Comparison of ENCODE assay signal across 8 mouse cellular contexts in the genomic region with DNA sequence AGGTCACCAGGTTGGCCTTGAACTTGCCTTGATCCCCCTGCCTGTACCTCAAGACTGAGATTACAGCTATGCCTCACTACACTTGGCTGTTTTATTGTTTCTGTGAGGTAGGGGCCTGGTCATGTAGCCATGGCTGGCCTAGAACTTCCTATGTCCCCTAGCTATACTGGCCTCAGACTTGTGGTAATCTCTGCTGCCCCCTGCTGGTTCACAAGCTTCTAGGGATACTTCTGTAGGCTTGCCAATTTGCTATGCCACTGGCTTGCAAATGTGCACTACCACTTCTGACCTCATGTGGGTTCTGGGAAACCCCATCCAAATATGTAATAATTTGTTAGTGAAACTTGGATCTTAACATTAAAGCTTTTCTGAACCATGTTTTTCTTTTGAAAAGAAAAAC.
DNase-seq lines count a peak whose midpoint lies in the region; ATAC-seq lines count a peak whose summit lies in the region.

No protein-coding gene starts in this region.

- intact Hi-C loops in left cerebral cortex, postnatal 14 days (cut with DNase I) = no loop called here

- no peak; the same call in 1 of the 2 replicates for ATAC-seq in forebrain, embryonic 15.5 days (replicated peaks)
- 0 out of 2 replicates have a peak, but pooled peaks have one; percentile 47 for ATAC-seq in monocyte, adult 5-6 weeks (replicated peaks; ENCODE audit: insufficient number of reproducible peaks, low FRiP score, low TSS enrichment, poor library complexity, severe bottlenecking)

- DNase-seq in forebrain, embryonic 10.5 days (ENCODE audit: extremely low spot score, low spot score) = peak; percentile 65
- DNase-seq in cerebellum, adult 11 months = peak; percentile 1
- peak; percentile 40 to 73 for DNase-seq in frontal cortex, postnatal 36 days (ENCODE audit: low spot score in 2 of 2)
- DNase-seq in induced T-regulatory cell, adult 2 months (ENCODE audit: low read depth) = peak; percentile 79
- peak; percentile 71 to 77 for DNase-seq in left cerebral cortex, postnatal 14 days (ENCODE audit: low spot score in 2 of 2)
- DNase-seq in spleen, postnatal 4 days (ENCODE audit: low spot score in 2 of 2) = peak; percentile 51 to 83

- H3K9ac ChIP-seq in forebrain, embryonic 15.5 days (replicated peaks) = no peak overlapping the region

- H3K4me2 ChIP-seq in forebrain, embryonic 15.5 days (replicated peaks) = no peak overlapping the region

- H3K27ac ChIP-seq in forebrain, embryonic 10.5 days = no peak overlapping the region
- H3K27ac ChIP-seq in forebrain, embryonic 15.5 days (replicated peaks) = no peak overlapping the region

- no peaks in the 10 kb centered on the region for H3K36me3 ChIP-seq in forebrain, embryonic 10.5 days (replicated peaks)
- H3K36me3 ChIP-seq in forebrain, embryonic 15.5 days = no peaks in the 10 kb centered on the region

- H3K4me1 ChIP-seq in forebrain, embryonic 10.5 days = no peaks in the 10 kb centered on the region
- no peaks in the 10 kb centered on the region for H3K4me1 ChIP-seq in forebrain, embryonic 15.5 days

- no peak overlapping the region for H3K4me3 ChIP-seq in forebrain, embryonic 10.5 days
- no peak overlapping the region for H3K4me3 ChIP-seq in forebrain, embryonic 15.5 days

- no peaks in the 10 kb centered on the region for H3K27me3 ChIP-seq in forebrain, embryonic 10.5 days (ENCODE audit: poor library complexity, severe bottlenecking)
- H3K27me3 ChIP-seq in forebrain, embryonic 15.5 days = no peaks in the 10 kb centered on the region

- H3K9me3 ChIP-seq in forebrain, embryonic 10.5 days = no peaks in the 10 kb centered on the region
- H3K9me3 ChIP-seq in forebrain, embryonic 15.5 days = no peaks in the 10 kb centered on the region

Comparison
In these comparisons a context has a peak if more than half of its experiments do, and no peak if none do; other contexts are left out.
1. DNase-seq: peak in every context shown above with its lines; median percentile 79 in induced T-regulatory cell, adult 2 months; 74 in left cerebral cortex, postnatal 14 days; 67 in spleen, postnatal 4 days; 65 in forebrain, embryonic 10.5 days; 56 in frontal cortex, postnatal 36 days; 1 in cerebellum, adult 11 months.